Mouse (Mus musculus) adipose tissue, adult 10 weeks (tissue): ENCODE results near the gene Vmn2r95. TPM values are rescaled to one million over a fixed set of nuclear protein-coding genes. Genes with fewer than 3 reads are reported as not detected.

ENCODE experiments used
- polyA plus RNA-seq: library from polyadenylated mRNA; stranded (reverse); fragments of 350-450 nt; fragmentation: Illumina TruSeq; extraction: RNeasy Lipid Tissue Mini Kit (QIAGEN cat#74804); gene quantifications from one replicate; pipeline ENCODE4 v1.2.3, GENCODE M21; 2014; ENCODE audit warnings: low read depth, low replicate concordance

Gene Vmn2r95
- not detected for polyA plus RNA-seq

GRCm38 (mm10) chr17:18423778-18424177 lies at the start of gene Vmn2r95:
Gene Vmn2r95, plus strand, starts transcription at chr17:18424078.

Other genes starting within 250 kb of the Vmn2r95 start
- not detected for gene Vmn2r94, start 146.3 kb upstream of the Vmn2r95 start, polyA plus RNA-seq
- not detected for gene Vmn2r93, start 126.0 kb upstream of the Vmn2r95 start, polyA plus RNA-seq
- not detected for gene Vmn2r96, start 149.1 kb downstream of the Vmn2r95 start, polyA plus RNA-seq